Mouse (Mus musculus): ENCODE data around the gene Abhd16a.

DNA sequence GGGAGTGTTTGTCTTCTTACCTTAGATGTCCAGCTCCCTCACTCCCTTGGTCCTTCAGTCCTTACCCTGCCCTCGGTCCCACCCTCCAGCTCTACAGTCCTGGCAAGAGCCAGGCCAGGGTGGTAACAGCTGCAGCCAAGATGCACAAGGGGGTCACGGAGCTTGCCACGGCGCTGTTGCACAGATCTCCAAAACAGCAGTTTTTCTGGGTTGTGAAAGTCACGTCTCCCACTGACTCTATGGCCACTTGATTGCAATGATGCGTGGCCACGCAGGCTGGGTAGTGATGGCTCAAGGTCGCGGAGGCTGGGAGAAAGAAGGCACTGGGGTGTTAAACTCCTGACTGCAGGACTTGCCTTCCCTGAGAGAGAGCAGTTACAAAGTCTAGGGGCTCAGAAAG, 17.6 kb upstream of the Abhd16a start:
- TF ChIP-seq CTCF (IDR thresholded peaks at IDR 0.05; ENCODE audit: low read depth, low read length) (no peak), POLR2A (IDR thresholded peaks at IDR 0.05; ENCODE audit: extremely low read depth, insufficient read depth, low read length) (no peak)

Measured in liver, adult 2 months (tissue).